Mouse (Mus musculus): ENCODE data around the gene Eif4e1b. TPM values are rescaled to one million over a fixed set of nuclear protein-coding genes. Genes with fewer than 3 reads are reported as not detected.
"Not testable (repeated sequence)": the region's sequence is repeated elsewhere in the genome, so short reads cannot be mapped to it uniquely, and the experiment has no call there.

The Eif4e1b gene
- polyA plus RNA-seq, 1 experiment from 2014 or later: not detected

DNA sequence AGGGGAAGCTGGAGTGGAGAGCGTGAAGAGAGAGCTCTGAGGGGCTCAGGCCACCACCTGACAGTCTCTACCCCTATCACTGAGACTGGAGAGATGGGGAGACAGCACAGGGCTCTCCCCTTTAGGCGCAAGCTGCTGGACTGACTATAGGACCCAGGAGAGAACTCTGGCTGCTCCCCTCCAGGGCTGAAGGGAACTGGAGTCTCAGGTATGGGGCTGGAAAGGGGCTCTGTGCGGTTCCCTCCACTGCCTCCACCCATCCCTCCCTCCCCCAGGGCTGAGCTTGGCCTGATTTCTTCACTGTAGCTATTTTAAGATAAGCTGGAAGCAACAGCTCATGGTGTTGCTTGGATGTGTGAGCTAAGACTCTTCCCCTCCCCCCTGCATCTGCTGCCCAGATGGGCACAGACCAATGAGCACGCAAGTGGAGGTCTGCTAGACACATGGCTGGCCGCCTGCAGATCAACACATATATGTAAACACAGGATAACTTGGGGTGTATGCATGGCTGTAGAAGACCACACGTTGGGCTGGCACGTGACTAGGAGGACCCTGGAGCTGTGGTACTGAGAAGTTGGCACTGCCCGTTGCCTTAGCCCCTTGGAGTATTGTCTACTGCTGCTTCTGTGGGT, 23.5 kb upstream of the Eif4e1b start:
- H3K4me2 ChIP-seq: no peak overlapping the region
- H3K9ac ChIP-seq: no peak overlapping the region
- H3K27ac ChIP-seq: no peak overlapping the region
- H3K36me3 ChIP-seq: no peaks in the 10 kb centered on the region
- no peaks in the 10 kb centered on the region for H3K9me3 ChIP-seq (replicated peaks)
- no peak for ATAC-seq (ENCODE audit: low read depth)
- peaks cover 2% of the 10 kb centered on the region; the same call in 1 of the 2 replicates for H3K4me1 ChIP-seq (replicated peaks)
- H3K4me3 ChIP-seq (replicated peaks): no peak overlapping the region
- no peak for DNase-seq
- H3K27me3 ChIP-seq: peaks cover 91% of the 10 kb centered on the region
- 56% methylated on average over 8 of the region's 8 CpGs for WGBS (ENCODE audit: insufficient replicate concordance)

DNA sequence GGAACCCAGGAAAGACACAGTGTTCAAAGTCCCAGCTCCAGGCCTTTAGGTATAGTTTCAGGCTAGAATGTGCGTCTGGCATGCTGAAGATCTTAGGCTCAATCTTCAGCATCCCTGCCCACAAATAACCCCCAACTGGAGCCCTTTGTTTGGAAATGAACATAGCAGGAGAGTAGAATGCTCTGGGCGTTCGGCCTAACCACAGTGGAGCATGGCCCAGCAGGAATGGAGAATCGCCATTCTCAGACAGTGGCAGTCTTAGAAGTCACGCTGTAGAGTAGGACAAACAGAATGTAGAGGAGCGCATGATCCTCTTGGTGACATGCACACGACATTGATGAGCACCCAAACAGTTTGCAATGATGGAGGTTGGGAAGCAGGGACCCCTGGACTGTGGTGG, 22.9 kb upstream of the Eif4e1b start:
- H3K27ac ChIP-seq: no peak overlapping the region
- no peak for ATAC-seq (ENCODE audit: low read depth)
- DNase-seq: no peak
- peaks cover 92% of the 10 kb centered on the region for H3K27me3 ChIP-seq
- H3K4me3 ChIP-seq (replicated peaks): no peak overlapping the region
- H3K4me2 ChIP-seq: no peak overlapping the region
- WGBS (ENCODE audit: insufficient replicate concordance): 57% methylated on average over 7 of the region's 7 CpGs
- H3K36me3 ChIP-seq: no peaks in the 10 kb centered on the region
- H3K9ac ChIP-seq: no peak overlapping the region
- no peaks in the 10 kb centered on the region for H3K9me3 ChIP-seq (replicated peaks)
- peaks cover 6% of the 10 kb centered on the region for H3K4me1 ChIP-seq (replicated peaks)

DNA sequence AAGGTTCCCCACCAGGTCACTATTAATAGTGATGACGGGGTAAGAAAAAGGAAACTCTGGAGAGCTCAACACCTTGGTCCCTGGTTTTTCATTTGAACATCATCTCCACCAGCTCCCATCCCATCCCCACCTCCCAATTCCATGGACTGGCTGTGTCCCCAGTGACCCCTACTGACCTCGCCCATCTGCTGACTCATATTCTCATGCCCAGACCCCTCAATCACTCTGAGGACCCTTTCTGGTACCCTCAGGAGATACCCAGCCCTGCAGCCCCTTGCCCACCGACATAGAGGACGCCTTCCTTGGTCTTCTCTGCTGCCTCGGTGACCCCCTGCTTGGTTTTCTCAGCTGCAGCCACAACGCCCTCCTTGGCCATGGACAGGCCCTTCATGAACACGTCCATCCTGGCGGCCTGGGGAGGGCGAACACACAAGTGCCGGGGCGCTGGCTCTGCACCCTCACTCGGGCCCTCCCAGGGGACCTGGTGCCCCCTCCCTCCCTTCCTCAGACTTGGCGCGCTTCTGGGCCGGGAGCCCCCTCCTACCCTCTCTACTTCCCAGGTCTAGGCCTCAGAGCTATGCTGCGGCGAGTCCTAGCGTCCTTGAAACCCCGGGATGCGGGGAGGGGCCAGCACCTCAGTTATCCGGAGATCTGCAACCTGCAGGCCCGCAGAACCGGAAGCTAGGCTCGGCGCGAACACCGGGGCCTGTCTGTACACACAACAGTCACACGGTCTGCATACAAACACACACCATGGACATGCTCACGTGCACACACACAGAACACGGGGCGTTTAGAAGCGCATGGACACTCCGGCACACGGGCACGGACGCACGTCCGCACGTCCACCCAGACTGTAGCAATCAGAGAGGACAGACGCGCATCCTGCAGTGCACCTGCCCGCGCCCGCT, 18.3 kb upstream of the Eif4e1b start:
- H3K27ac ChIP-seq: no peak overlapping the region
- no peak for DNase-seq
- peaks cover 10% of the 10 kb centered on the region for H3K4me1 ChIP-seq (replicated peaks)
- peaks cover 68% of the 10 kb centered on the region for H3K27me3 ChIP-seq
- WGBS (ENCODE audit: insufficient replicate concordance): 5% methylated on average over 44 of the region's 44 CpGs
- H3K4me2 ChIP-seq: peak overlapping the region; percentile 41
- H3K4me3 ChIP-seq (replicated peaks): peak overlapping the region; percentile 16
- ATAC-seq (ENCODE audit: low read depth): no peak
- H3K36me3 ChIP-seq: no peaks in the 10 kb centered on the region
- no peak overlapping the region for H3K9ac ChIP-seq
- H3K9me3 ChIP-seq (replicated peaks): peaks cover 4% of the 10 kb centered on the region; the same call in 1 of the 2 replicates

DNA sequence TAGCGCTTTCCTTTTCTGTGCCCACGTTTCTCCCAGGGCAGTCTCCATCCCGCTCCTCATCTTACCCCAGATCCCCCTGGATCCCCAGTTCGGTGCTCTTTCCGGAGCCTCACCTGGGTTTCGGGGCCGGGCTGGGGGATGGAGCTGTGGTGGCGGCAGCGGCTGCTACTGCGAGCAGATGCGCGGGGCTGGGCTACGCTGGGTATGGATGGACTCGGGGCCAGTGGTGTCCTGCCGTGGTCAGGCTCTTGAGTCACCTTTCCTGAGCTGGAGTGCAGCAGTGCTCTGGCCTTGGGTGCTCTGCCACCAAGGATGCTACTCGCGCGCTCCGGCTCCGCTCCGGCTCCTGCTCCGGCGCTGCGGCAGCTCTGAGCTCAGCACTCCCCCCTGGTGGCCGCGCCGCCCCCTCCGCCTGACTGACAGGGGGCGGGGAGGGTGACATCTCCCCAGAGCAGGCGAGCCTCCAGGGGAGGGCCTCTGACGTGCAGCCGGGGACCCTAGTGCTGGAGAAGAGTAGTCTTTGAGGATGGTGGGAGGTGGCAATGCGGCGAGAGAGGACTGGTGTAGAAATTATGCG, 17.5 kb upstream of the Eif4e1b start, which contains the start of gene Sncb:
TSS of gene Sncb (minus strand) at position 404 of the 577 bp plus-strand sequence.
- H3K4me2 ChIP-seq: peak within 1 kb of the TSS; percentile 41
- no peaks in the 10 kb centered on the region for H3K36me3 ChIP-seq
- ATAC-seq (ENCODE audit: low read depth): no peak
- H3K9me3 ChIP-seq (replicated peaks): peaks cover 4% of the 10 kb centered on the region; the same call in 1 of the 2 replicates
- peak within 1 kb of the TSS; percentile 16 for H3K4me3 ChIP-seq (replicated peaks)
- DNase-seq: no peak
- H3K9ac ChIP-seq: no peak within 1 kb of the TSS
- peaks cover 10% of the 10 kb centered on the region for H3K4me1 ChIP-seq (replicated peaks)
- no peak within 1 kb of the TSS for H3K27ac ChIP-seq
- peaks cover 62% of the 10 kb centered on the region for H3K27me3 ChIP-seq
- WGBS (ENCODE audit: insufficient replicate concordance): 3% methylated on average over 33 of the region's 35 CpGs

DNA sequence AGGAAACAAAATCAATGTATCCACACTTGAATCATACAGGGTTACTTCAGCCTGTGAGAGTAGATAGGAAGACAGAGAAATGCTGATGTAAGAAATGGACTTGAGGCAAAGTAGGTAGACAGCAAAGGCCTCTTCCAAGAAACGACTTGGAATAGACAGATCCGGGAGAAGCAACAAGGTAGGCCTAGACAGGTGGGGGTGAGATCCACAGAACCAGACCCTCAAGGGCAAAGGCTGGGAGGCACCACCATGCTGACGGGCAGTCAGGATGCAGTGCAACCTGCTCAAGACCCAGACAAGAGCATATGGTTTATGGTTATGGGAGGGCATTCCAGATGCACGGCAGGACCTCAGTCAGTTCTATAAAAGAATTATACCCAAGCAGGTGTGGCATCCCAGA, 16.8 kb upstream of the Eif4e1b start:
- no peak for ATAC-seq (ENCODE audit: low read depth)

DNA sequence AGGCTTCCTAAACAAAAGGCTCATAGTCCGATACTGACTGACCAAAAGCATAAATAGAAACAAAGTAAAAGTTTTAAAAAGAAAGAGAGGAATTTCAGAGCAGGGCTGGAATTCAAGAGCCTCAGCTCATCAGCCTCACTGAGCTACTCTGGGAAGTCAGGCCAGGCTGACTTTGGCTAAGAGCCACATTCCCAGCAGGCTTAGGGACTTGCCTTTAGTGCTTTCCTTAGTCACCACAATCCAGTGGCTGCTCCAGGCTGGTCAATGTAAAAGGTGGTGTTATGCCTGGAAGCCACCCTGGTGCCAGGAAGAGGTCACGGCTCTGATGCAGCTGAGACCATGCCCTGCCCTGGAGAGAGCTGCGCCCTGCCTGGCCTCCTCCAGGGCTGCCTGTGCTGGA, 3.2 kb upstream of the Eif4e1b start:
- no peak for ATAC-seq (ENCODE audit: low read depth)
- Histone ChIP-seq H3K4me3 (replicated peaks) (no peak overlapping the region), H3K27ac (no peak overlapping the region), H3K27me3 (no peaks in the 10 kb centered on the region), H3K4me2 (no peak overlapping the region), H3K9ac (no peak overlapping the region), H3K4me1 (replicated peaks) (no peaks in the 10 kb centered on the region), H3K9me3 (replicated peaks) (no peaks in the 10 kb centered on the region), H3K36me3 (no peaks in the 10 kb centered on the region)
- no peak for DNase-seq
- 62% methylated on average over 3 of the region's 3 CpGs for WGBS (ENCODE audit: insufficient replicate concordance)

More for the DNA sequence above, 16.8 kb upstream of the Eif4e1b start:
- H3K36me3 ChIP-seq: no peaks in the 10 kb centered on the region
- H3K9me3 ChIP-seq (replicated peaks): peaks cover 4% of the 10 kb centered on the region; the same call in 1 of the 2 replicates
- DNase-seq: no peak
- peaks cover 58% of the 10 kb centered on the region for H3K27me3 ChIP-seq
- peaks cover 10% of the 10 kb centered on the region for H3K4me1 ChIP-seq (replicated peaks)
- H3K4me2 ChIP-seq: no peak overlapping the region
- no peak overlapping the region for H3K27ac ChIP-seq
- no peak overlapping the region for H3K9ac ChIP-seq
- no peak overlapping the region for H3K4me3 ChIP-seq (replicated peaks)
- 52% methylated on average over 4 of the region's 4 CpGs for WGBS (ENCODE audit: insufficient replicate concordance)

DNA sequence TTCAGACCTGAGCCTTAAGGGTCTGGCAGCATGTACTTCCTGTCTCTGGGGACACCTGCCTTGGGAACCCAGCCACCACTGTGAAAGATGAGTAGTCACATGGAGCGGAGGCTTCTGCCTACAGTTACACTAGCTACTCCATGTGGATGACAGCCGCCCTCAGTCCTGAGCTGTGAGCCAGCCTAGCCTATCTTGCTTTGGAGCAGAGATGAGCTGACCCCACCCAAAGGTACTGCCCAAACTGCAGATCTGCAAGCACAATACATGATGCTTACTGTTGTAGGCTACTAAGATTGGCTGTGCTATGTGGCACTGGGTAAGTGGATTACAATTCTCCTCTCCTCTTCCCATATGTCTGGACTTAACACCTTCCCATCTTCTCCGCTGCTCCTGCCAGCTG, 2.7 kb upstream of the Eif4e1b start:
- peaks cover under 1% of the 10 kb centered on the region; the same call in 1 of the 2 replicates for H3K27me3 ChIP-seq
- H3K4me1 ChIP-seq (replicated peaks): no peaks in the 10 kb centered on the region
- H3K9ac ChIP-seq: no peak overlapping the region
- no peak overlapping the region for H3K4me2 ChIP-seq
- DNase-seq (no peak), ATAC-seq (ENCODE audit: low read depth) (no peak)
- no peaks in the 10 kb centered on the region for H3K36me3 ChIP-seq
- H3K4me3 ChIP-seq (replicated peaks): no peak overlapping the region
- H3K9me3 ChIP-seq (replicated peaks): no peaks in the 10 kb centered on the region
- WGBS (ENCODE audit: insufficient replicate concordance): 69% methylated on average over 3 of the region's 3 CpGs
- no peak overlapping the region for H3K27ac ChIP-seq

DNA sequence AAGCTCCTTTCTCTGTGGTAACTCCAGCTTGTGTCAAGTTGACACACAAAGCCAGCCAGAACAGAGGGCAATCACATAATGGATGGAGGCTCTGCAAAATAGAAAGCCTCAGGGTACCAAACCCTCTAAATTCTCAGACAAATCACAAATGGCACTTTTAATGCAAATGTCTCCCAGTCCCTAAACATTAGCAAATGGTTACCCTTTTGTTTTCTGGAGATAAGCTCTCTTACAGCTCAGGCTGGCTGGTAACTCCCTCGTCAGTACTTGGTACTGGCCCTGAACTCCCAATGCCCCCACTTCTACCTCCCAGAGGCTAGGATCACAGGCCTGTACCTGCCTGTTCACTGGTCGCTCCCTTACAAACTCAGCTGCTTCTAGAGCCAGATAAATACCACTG, 563 bp upstream of the Eif4e1b start:
- H3K9ac ChIP-seq: no peak overlapping the region
- no peak overlapping the region for H3K4me3 ChIP-seq (replicated peaks)
- no peak overlapping the region for H3K4me2 ChIP-seq
- no peaks in the 10 kb centered on the region for H3K4me1 ChIP-seq (replicated peaks)
- 25% methylated on average over 2 of the region's 2 CpGs for WGBS (ENCODE audit: insufficient replicate concordance)
- H3K9me3 ChIP-seq (replicated peaks): no peaks in the 10 kb centered on the region
- no peak overlapping the region for H3K27ac ChIP-seq
- no peaks in the 10 kb centered on the region for H3K36me3 ChIP-seq
- no peak for DNase-seq
- no peak for ATAC-seq (ENCODE audit: low read depth)
- H3K27me3 ChIP-seq: peaks cover 3% of the 10 kb centered on the region; the same call in 1 of the 2 replicates

DNA sequence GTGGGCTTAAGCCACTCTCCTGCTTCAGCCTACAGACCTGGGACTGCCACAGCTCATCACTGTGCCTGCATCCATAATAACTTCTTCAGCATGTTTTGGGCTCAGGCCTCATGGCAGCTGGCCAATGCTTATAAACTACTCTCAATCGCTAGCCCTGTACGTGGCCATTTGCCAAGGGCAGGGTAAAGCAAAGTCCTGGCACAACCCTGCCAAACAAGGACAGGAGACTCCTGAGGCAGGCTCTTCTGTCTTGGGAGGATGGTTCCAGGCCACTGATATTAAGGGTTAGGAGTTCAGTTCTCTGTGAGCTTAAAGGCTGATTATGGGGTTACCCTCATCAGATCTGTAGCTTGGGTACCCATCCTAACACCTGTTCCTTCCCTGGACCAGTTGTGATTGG, 3.8 kb downstream of the Eif4e1b start:
- Histone ChIP-seq H3K4me1 (replicated peaks) (peaks cover 18% of the 10 kb centered on the region), H3K27me3 (peaks cover 43% of the 10 kb centered on the region)
- H3K36me3 ChIP-seq; ATAC-seq (ENCODE audit: low read depth); H3K4me2 ChIP-seq; H3K27ac ChIP-seq; H3K4me3 ChIP-seq (replicated peaks); H3K9ac ChIP-seq; H3K9me3 ChIP-seq (replicated peaks); DNase-seq: not testable (repeated sequence)
- WGBS (ENCODE audit: insufficient replicate concordance): 72% methylated on average over 2 of the region's 2 CpGs

DNA sequence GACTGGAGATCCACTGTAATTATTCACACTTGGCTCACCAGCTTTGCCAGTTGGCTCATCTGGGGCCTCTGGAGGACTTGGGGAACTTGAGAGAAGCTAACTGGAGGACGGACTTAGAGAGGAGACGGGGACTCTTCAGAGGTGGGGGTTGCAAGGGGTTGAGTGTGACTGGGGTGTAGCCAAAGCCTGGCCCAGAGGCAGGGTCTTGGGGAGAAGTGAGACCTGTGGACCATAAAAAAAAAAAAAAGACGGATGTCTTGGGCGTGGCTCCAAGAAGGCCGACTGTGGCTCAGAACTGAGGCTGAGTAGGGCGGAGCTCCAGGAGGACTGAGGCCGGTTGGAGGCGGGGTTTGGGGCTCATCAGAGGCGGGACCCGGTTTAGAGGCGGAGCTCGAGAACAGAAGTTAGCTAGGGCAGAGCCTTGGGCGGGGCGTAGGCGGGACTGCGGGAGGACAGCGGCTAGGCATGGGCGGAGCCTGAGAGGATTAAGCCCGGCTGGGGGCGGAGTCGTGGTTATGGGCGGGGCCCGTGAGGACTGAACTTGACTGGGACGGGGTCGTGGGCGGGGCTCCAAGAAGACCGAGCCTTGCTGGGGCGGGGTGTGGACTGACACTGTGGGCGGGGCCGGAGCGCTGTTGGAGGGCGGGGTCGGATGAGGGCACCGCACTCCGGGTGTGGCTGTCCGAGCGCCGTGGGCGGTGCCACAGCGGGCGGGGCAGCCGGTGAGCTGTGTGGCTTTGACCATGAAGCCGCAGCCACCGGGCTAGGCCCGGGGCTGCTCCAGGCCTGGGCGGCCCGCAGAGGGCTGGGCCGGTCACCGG, 5.2 kb downstream of the Eif4e1b start, which contains the start of gene Tspan17:
TSS of gene Tspan17 (plus strand) at position 638 of the 821 bp plus-strand sequence.
- WGBS (ENCODE audit: insufficient replicate concordance): 2% methylated on average over 49 of the region's 49 CpGs
- no peak within 1 kb of the TSS for H3K27ac ChIP-seq
- no peaks in the 10 kb centered on the region for H3K36me3 ChIP-seq
- peak within 1 kb of the TSS; percentile 26; the same call in 1 of the 2 replicates for H3K9ac ChIP-seq
- peaks cover 18% of the 10 kb centered on the region for H3K4me1 ChIP-seq (replicated peaks)
- H3K9me3 ChIP-seq (replicated peaks): no peaks in the 10 kb centered on the region; the same call in 1 of the 2 replicates
- ATAC-seq (ENCODE audit: low read depth) (peak; percentile 82), DNase-seq (peak; percentile 85)
- H3K4me2 ChIP-seq: peak within 1 kb of the TSS; percentile 76
- H3K27me3 ChIP-seq: peaks cover 47% of the 10 kb centered on the region
- H3K4me3 ChIP-seq (replicated peaks): peak within 1 kb of the TSS; percentile 56

Measured in liver, embryonic 13.5 days (tissue).